Comparison of ENCODE assay signal across 29 mouse cellular contexts in genomic region chr1:177547716-177548115, GRCm38 (mm10).
"Had no signal": no experiment of that assay in that cellular context is flagged by ENCODE, and none has a peak within 500 bp of the region (broad histone marks: within the 10 kb centered on the region; RNA-seq: fewer than 3 reads in every experiment).

No protein-coding gene starts in this region.

- H3K27me3 ChIP-seq: heart, embryonic 12.5 days; heart, embryonic 13.5 days; heart, embryonic 15.5 days; hindbrain, embryonic 12.5 days; hindbrain, embryonic 13.5 days; hindbrain, embryonic 15.5 days; intestine, embryonic 15.5 days; kidney, embryonic 15.5 days had no signal

- H3K36me3 ChIP-seq: heart, embryonic 12.5 days; heart, embryonic 13.5 days; heart, embryonic 15.5 days; hindbrain, embryonic 10.5 days; hindbrain, embryonic 12.5 days; hindbrain, embryonic 13.5 days; hindbrain, embryonic 15.5 days; intestine, embryonic 15.5 days; kidney, embryonic 15.5 days had no signal

- DNase-seq: heart, postnatal 10 days; heart, postnatal 14 days; heart, postnatal 4 days; kidney, adult 11 months; kidney, adult 18-20 months; kidney, adult 2 months; kidney, adult 8-10 months; kidney, adult 9 months; kidney, postnatal 10 days; kidney, postnatal 14 days; kidney, postnatal 25 days; kidney, postnatal 36 days; kidney, postnatal 4 days; layer of hippocampus, adult 9-11 months; layer of hippocampus, postnatal 36 days had no signal

- H3K9ac ChIP-seq: heart, embryonic 12.5 days; heart, embryonic 13.5 days; heart, embryonic 15.5 days; hindbrain, embryonic 12.5 days; hindbrain, embryonic 13.5 days; hindbrain, embryonic 14.5 days; hindbrain, embryonic 15.5 days; intestine, embryonic 15.5 days; kidney, embryonic 15.5 days had no signal

- H3K9me3 ChIP-seq: heart, embryonic 12.5 days; heart, embryonic 13.5 days; heart, embryonic 15.5 days; hindbrain, embryonic 10.5 days; hindbrain, embryonic 12.5 days; hindbrain, embryonic 13.5 days; hindbrain, embryonic 15.5 days; intestine, embryonic 15.5 days; kidney, embryonic 15.5 days had no signal

- H3K4me1 ChIP-seq: heart, embryonic 15.5 days; hindbrain, embryonic 12.5 days; hindbrain, embryonic 13.5 days; hindbrain, embryonic 15.5 days; intestine, embryonic 15.5 days; kidney, embryonic 15.5 days had no signal

- H3K27ac ChIP-seq: heart, embryonic 13.5 days; heart, embryonic 15.5 days; hindbrain, embryonic 10.5 days; hindbrain, embryonic 12.5 days; hindbrain, embryonic 13.5 days; hindbrain, embryonic 14.5 days; hindbrain, embryonic 15.5 days; hindbrain, postnatal 0 days; intestine, embryonic 15.5 days; kidney, embryonic 15.5 days; kidney, postnatal 0 days; layer of hippocampus, adult 2 months; left cerebral cortex, adult 2 months had no signal

- H3K4me3 ChIP-seq: heart, embryonic 12.5 days; heart, embryonic 13.5 days; heart, embryonic 15.5 days; hindbrain, embryonic 10.5 days; hindbrain, embryonic 12.5 days; hindbrain, embryonic 13.5 days; hindbrain, embryonic 15.5 days; intestine, embryonic 15.5 days; kidney, embryonic 15.5 days; layer of hippocampus, adult 2 months; left cerebral cortex, adult 2 months had no signal
